Mouse (Mus musculus): ENCODE measurements at regions not wholly inside any gene's neighbourhood (a gene's known extent, or its start where the extent isn't known, plus 50 kb on each side); places are given as distances from the start of the nearest gene placed in this dataset.

DNA sequence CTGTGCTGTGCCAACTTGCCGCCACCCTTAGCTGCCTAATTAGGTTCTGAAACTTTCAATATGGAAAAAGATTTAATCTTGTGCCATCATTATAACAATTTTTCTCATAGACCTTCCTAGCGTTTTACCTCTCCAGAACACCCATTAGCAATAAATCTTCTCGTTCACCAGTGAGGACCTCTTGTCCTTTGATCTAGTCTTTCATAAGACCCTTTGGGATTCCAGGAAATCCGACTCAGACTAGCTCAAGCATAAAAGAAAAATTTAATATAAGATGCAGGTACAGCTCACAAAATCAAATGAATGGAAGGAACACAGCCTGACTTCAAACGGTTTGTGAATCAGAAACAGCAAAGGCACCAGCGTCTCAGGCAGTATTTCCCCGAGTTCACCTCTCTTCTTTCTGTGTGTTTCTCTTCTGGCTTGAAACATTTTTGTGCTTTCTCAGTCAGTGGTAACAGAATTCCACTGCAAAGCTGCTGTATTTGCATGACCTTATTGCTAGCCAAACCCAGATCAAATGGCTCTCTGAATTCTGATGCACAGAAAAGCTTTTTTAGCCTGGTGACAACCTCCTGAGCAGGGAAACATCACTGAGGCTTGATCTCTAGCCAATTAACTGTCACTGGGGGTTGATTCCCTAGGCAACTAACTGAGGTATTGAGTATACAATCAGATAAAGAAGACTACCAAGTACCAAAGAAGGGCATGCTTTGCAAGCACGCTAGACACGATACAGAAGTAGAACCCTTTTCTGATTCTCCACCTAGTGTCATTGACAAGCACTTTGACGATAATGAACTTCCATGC lies 539.8 kb downstream of the Cenpc1 start:
- no peak for DNase-seq (ENCODE audit: extremely low spot score in 1 of 2, low spot score in 2 of 2)
- intact Hi-C loops (cut with DNase I), result no loop called here

- no peak for DNase-seq (ENCODE audit: extremely low spot score in 1 of 2, low spot score in 2 of 2)
- intact Hi-C loops (cut with DNase I), result no loop called here
Measured at GRCm38 (mm10) chr5:85505244-85505643, 560.1 kb downstream of the Cenpc1 start.

DNA sequence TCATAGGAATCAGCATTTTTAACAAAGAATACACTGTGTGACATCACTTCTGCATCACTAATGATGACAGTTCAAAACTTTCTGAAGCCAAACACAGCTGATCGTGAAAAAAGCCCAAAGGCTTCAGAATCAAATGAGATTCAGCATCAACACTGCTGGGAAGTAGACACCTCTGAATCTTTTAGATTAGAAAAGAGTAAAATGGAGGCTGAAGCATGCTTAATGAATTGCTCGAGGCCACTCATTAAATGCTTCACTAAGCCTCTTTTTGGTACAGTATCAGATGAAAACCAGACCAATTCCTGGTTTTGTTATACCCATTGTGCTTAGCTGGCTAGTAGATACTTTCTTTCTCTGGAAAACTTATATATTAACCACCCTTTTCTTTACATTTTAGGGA lies 568.1 kb downstream of the Cenpc1 start:
- intact Hi-C loops (cut with DNase I), result no loop called here
- DNase-seq (ENCODE audit: extremely low spot score in 1 of 2, low spot score in 2 of 2), result no peak

GRCm38 (mm10) chr5:85485733-85486322 lies 579.6 kb downstream of the Cenpc1 start:
- no peak for DNase-seq (ENCODE audit: extremely low spot score in 1 of 2, low spot score in 2 of 2)
- intact Hi-C loops (cut with DNase I), result no loop called here

GRCm38 (mm10) chr5:85485157-85485556 lies 580.2 kb downstream of the Cenpc1 start:
- no peak for DNase-seq (ENCODE audit: extremely low spot score in 1 of 2, low spot score in 2 of 2)
- intact Hi-C loops (cut with DNase I), result no loop called here

DNA sequence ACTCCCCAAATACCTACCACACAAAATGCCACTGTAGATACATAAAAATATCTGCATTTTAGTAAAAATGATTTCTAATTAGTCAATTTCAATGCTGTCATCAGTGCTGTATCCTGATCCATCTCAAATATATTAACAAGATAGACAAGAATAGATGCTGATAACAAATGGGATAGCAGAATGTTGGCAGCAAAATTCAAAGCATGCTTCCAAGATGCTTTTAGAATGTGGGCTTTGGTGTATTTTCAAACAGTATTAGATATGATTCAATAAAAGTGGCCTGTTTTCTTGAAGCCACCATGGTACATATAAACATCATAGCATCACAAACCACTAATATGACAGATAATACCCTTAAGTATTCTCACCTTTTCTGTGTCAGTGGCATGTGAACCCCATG lies 597.6 kb downstream of the Cenpc1 start:
- DNase-seq (ENCODE audit: extremely low spot score in 1 of 2, low spot score in 2 of 2), result no peak
- intact Hi-C loops (cut with DNase I), result no loop called here

GRCm38 (mm10) chr5:85467151-85467550 lies 598.2 kb downstream of the Cenpc1 start:
- DNase-seq (ENCODE audit: extremely low spot score in 1 of 2, low spot score in 2 of 2), result no peak
- intact Hi-C loops (cut with DNase I), result no loop called here

Data from left cerebral cortex, postnatal 10 days (tissue).